Mouse (Mus musculus) embryonic facial prominence, embryonic 10.5 days (tissue): ENCODE measurements around the gene Fdx1. TPM values are rescaled to one million over a fixed set of nuclear protein-coding genes. Genes with fewer than 3 reads are reported as not detected.

Source experiments
- DNase-seq: peaks from one replicate; pipeline ENCODE4 v3.0.0-alpha.2; 2017; ENCODE audit warnings: low spot score
- H3K27ac ChIP-seq: fragments of 300-500 bp; sonication (generic); replicated peaks from 2 replicates; pipeline ENCODE4 v1.5.1; 2016; ENCODE audit warnings: mild to moderate bottlenecking
- H3K27me3 ChIP-seq: fragments of 300-500 bp; sonication (generic); replicated peaks from 2 replicates; pipeline ENCODE4 v1.6.1; 2016; ENCODE audit warnings: low read depth, mild to moderate bottlenecking; ENCODE audit not compliant: poor library complexity, severe bottlenecking
- H3K36me3 ChIP-seq: fragments of 300-500 bp; sonication (generic); replicated peaks from 2 replicates; pipeline ENCODE4 v1.6.1; 2016; ENCODE audit warnings: mild to moderate bottlenecking, moderate library complexity
- H3K4me1 ChIP-seq: fragments of 300-500 bp; sonication (generic); 2 replicates; pipeline ENCODE4 v1.6.1; 2016
- H3K4me3 ChIP-seq: fragments of 300-500 bp; sonication (generic); 2 replicates; pipeline ENCODE4 v1.5.1; 2016; ENCODE audit warnings: mild to moderate bottlenecking, moderate library complexity
- H3K9me3 ChIP-seq: fragments of 300-500 bp; sonication (generic); 2 replicates; pipeline ENCODE4 v1.6.1; 2016; ENCODE audit warnings: mild to moderate bottlenecking
- WGBS: fragments of 180-500 bp; shearing (Covaris S2); methylation state at CpG from one replicate; pipeline ENCODE4 v1.1.7; 2016; 5-methylcytosine and 5-hydroxymethylcytosine counted together
- polyA plus RNA-seq: library from polyadenylated mRNA; unstranded; fragments of >200 nt; fragmentation: Nextera tagmentation; extraction: Ambion mirVana; gene quantifications from 2 replicates; pipeline ENCODE4 v1.2.1, GENCODE M21; 2016

Gene Fdx1
- polyA plus RNA-seq, 1 experiment from 2014 or later = 59.5 TPM

DNA sequence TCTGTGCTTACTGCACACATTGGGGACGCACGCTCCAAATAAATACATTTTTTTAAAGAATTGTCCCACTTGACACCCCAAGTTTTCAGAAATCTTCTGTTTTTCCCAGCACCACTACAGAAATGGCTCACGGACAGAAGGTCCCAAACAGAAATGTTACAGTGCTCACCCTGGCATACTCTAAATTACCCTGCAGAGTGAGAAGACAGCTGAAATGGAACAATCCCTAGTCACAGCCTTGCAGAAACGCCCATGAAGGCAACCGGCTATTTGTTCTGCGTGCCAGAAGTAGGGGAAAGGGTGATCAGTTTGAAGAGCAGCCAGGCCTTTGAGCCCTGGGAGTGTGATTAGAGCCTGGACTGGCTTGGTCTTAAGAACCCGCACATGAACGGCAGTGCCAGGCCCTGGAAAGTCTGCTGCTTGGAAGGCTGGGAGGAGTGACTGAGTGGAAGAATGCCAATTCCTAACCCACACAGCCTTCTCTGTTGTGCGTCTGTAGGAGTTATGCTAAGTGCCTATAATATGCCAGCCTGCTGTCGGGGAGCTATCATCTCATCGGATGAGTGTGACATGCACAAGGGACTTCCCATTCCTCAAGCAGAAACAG, 22.2 kb upstream of the Fdx1 start:
- no peaks in the 10 kb centered on the region for H3K9me3 ChIP-seq
- H3K27ac ChIP-seq = no peak overlapping the region
- WGBS = 84% methylated on average over 11 of the region's 11 CpGs
- no peak overlapping the region for H3K4me3 ChIP-seq
- H3K36me3 ChIP-seq = no peaks in the 10 kb centered on the region
- DNase-seq = no peak
- H3K4me1 ChIP-seq = 0 out of 2 replicates have a peak, but pooled peaks cover 1% of the 10 kb centered on the region
- no peaks in the 10 kb centered on the region for H3K27me3 ChIP-seq

DNA sequence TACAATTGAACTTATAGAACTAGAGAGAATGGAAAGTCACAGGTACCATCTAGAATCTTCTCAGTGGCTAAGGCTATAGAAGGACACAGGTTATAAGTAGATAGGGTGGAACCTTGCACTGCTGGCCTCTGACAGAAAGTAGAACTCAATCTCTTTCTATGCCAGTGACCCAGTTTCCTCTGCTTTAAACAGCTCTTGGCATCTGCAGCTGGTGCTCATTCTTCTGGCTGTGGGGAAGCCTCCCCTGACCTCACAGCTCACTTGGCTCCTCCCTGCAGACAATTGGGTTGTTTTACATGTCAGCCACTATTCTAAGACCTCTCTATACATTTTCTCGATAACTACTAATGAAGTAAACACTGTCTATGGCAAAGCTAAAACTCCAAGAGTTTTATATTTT, 17.8 kb upstream of the Fdx1 start:
- H3K4me1 ChIP-seq = no peaks in the 10 kb centered on the region
- WGBS = 88% methylated on average over 1 of the region's 1 CpGs
- no peaks in the 10 kb centered on the region for H3K9me3 ChIP-seq
- H3K4me3 ChIP-seq = no peak overlapping the region
- no peaks in the 10 kb centered on the region for H3K27me3 ChIP-seq
- H3K27ac ChIP-seq = no peak overlapping the region
- no peak for DNase-seq
- H3K36me3 ChIP-seq = no peaks in the 10 kb centered on the region

GRCm38 (mm10) chr9:51979301-51979700, 15.9 kb upstream of the Fdx1 start:
- DNase-seq = no peak

GRCm38 (mm10) chr9:51978545-51979259, 15.3 kb upstream of the Fdx1 start:
- DNase-seq = no peak
- H3K4me1 ChIP-seq = no peaks in the 10 kb centered on the region
- 90% methylated on average over 6 of the region's 6 CpGs for WGBS
- no peak overlapping the region for H3K4me3 ChIP-seq
- no peaks in the 10 kb centered on the region for H3K9me3 ChIP-seq
- no peaks in the 10 kb centered on the region for H3K27me3 ChIP-seq
- no peaks in the 10 kb centered on the region for H3K36me3 ChIP-seq
- H3K27ac ChIP-seq = no peak overlapping the region

More at GRCm38 (mm10) chr9:51979301-51979700, 15.9 kb upstream of the Fdx1 start:
- Histone ChIP-seq H3K9me3 (no peaks in the 10 kb centered on the region), H3K27ac (no peak overlapping the region), H3K27me3 (no peaks in the 10 kb centered on the region), H3K4me1 (no peaks in the 10 kb centered on the region), H3K4me3 (no peak overlapping the region), H3K36me3 (no peaks in the 10 kb centered on the region)
- WGBS = 92% methylated on average over 6 of the region's 6 CpGs

DNA sequence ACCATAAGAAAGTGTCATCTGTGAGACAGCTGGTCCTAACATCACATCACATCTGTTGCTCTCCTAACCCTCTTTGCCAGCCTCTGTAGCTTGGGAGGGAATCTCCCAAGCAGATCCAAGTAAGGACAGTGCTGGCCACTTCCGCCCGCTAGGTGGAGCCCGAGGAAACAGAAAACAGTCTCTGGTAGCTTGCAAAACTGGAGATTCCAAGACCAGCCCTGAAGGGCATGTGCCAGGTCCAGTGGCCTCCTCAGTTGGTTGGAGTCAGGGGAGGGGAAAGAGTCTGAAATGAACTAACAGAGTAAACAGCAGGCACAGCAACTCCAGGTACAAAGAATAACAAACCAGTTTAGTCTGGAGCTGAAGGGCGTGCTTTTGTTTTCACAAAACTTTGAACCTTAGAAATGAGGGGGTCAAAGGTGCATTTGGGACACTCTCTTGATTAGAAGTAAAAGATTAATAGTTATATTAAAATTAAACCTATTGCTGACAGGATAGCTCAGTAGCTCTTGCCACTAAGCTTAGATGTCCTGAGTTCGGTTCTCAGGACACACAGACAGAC, 14.2 kb upstream of the Fdx1 start:
- Histone ChIP-seq H3K4me3 (no peak overlapping the region), H3K9me3 (no peaks in the 10 kb centered on the region)
- DNase-seq = peak; percentile 80

DNA sequence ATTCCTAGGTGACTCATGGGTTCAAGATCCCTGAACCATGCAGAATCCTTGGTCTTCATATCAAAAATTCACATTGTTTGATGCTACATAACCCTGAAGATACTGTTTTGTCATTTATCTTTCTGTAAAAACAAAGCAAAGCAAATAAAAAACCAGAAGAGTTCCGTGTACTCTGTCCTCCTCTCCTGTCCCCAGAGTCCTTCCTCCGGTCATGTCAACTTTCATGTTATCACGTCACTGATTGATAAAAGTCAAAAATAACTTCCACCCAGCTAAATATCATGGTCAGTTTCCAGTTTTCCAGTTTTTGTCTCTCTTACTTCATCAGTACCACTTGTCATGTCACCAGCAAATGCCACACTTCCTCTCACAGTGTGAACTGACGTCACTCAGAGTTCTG, 11.5 kb upstream of the Fdx1 start:
- H3K36me3 ChIP-seq = no peaks in the 10 kb centered on the region
- no peak for DNase-seq
- no peak overlapping the region for H3K4me3 ChIP-seq
- H3K27ac ChIP-seq = no peak overlapping the region
- no peaks in the 10 kb centered on the region for H3K27me3 ChIP-seq
- H3K4me1 ChIP-seq = no peaks in the 10 kb centered on the region
- WGBS = 81% methylated on average over 4 of the region's 4 CpGs
- H3K9me3 ChIP-seq = no peaks in the 10 kb centered on the region

More for the DNA sequence above, 14.2 kb upstream of the Fdx1 start:
- Histone ChIP-seq H3K36me3 (no peaks in the 10 kb centered on the region), H3K27ac (no peak overlapping the region), H3K4me1 (no peaks in the 10 kb centered on the region), H3K27me3 (no peaks in the 10 kb centered on the region)
- WGBS = 42% methylated on average over 5 of the region's 5 CpGs

GRCm38 (mm10) chr9:51973846-51974245, 10.5 kb upstream of the Fdx1 start:
- H3K36me3 ChIP-seq = no peaks in the 10 kb centered on the region
- no peak overlapping the region for H3K27ac ChIP-seq
- DNase-seq = no peak
- H3K4me3 ChIP-seq = no peak overlapping the region
- no peaks in the 10 kb centered on the region for H3K4me1 ChIP-seq
- H3K27me3 ChIP-seq = no peaks in the 10 kb centered on the region
- H3K9me3 ChIP-seq = no peaks in the 10 kb centered on the region
- WGBS = 65% methylated on average over 3 of the region's 3 CpGs

- Histone ChIP-seq H3K36me3 (no peaks in the 10 kb centered on the region), H3K27me3 (peaks cover 14% of the 10 kb centered on the region), H3K4me1 (peaks cover 10% of the 10 kb centered on the region), H3K9me3 (no peaks in the 10 kb centered on the region), H3K4me3 (no peak overlapping the region), H3K27ac (no peak overlapping the region)
- no peak for DNase-seq
These were observed 3.0 kb upstream of the Fdx1 start for GRCm38 (mm10) chr9:51966373-51966772.

GRCm38 (mm10) chr9:51964110-51964509, 754 bp upstream of the Fdx1 start:
- Histone ChIP-seq H3K27ac (no peak overlapping the region), H3K27me3 (peaks cover 14% of the 10 kb centered on the region), H3K4me1 (peaks cover 18% of the 10 kb centered on the region), H3K4me3 (peak overlapping the region; percentile 88; the same call in 1 of the 2 replicates), H3K9me3 (no peaks in the 10 kb centered on the region), H3K36me3 (no peaks in the 10 kb centered on the region)
- 75% methylated on average over 6 of the region's 6 CpGs for WGBS
- DNase-seq = no peak

- Histone ChIP-seq H3K36me3 (peaks cover 4% of the 10 kb centered on the region), H3K9me3 (no peaks in the 10 kb centered on the region), H3K27ac (no peak overlapping the region), H3K4me1 (peaks cover 18% of the 10 kb centered on the region), H3K4me3 (no peak overlapping the region), H3K27me3 (peaks cover 14% of the 10 kb centered on the region)
- 72% methylated on average over 6 of the region's 6 CpGs for WGBS
- DNase-seq = no peak
These were observed 2.0 kb downstream of the Fdx1 start for GRCm38 (mm10) chr9:51961190-51961909.

- Histone ChIP-seq H3K36me3 (peaks cover 13% of the 10 kb centered on the region), H3K4me3 (no peak overlapping the region), H3K27ac (no peak overlapping the region), H3K27me3 (peaks cover 14% of the 10 kb centered on the region), H3K9me3 (no peaks in the 10 kb centered on the region), H3K4me1 (peaks cover 18% of the 10 kb centered on the region)
- DNase-seq = no peak
- 85% methylated on average over 2 of the region's 2 CpGs for WGBS
These were observed 3.0 kb downstream of the Fdx1 start for GRCm38 (mm10) chr9:51960331-51960730.

DNA sequence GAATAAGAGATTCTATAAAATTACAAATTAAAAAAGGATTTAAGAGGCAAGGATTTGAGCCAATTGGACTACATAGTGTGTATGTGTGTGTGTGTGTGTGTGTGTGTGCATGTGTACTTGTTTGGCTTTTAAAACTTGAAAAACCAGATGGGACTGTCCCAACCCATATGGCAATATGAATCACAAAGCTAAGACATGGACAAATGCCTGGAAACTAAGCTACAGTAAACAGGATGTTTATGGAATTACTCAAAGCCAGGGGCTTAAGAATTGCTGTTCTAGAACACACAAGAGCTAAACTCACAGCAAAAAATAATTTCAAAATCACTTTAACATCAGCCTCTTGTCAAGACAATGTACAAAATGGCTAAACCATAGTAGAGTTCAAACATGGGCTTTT, 4.4 kb downstream of the Fdx1 start:
- peaks cover 2% of the 10 kb centered on the region; the same call in 1 of the 2 replicates for H3K27me3 ChIP-seq
- H3K27ac ChIP-seq = no peak overlapping the region
- no peak overlapping the region for H3K4me3 ChIP-seq
- peaks cover 18% of the 10 kb centered on the region for H3K4me1 ChIP-seq
- peaks cover 23% of the 10 kb centered on the region for H3K36me3 ChIP-seq
- DNase-seq = no peak
- H3K9me3 ChIP-seq = no peaks in the 10 kb centered on the region
